Mouse (Mus musculus) limb, embryonic 14.5 days (tissue): ENCODE results near the gene Wdr25. TPM values are rescaled to one million over a fixed set of nuclear protein-coding genes. Genes with fewer than 3 reads are reported as not detected.
"Not testable (repeated sequence)": the region's sequence is repeated elsewhere in the genome, so short reads cannot be mapped to it uniquely, and the experiment has no call there.

Experiments
- ATAC-seq: fragments of 200-750 bp; cut with Nextera tagmentation; 2 replicates; pipeline ENCODE4 v1.8.0; 2017; ENCODE audit warnings: low read depth, moderate number of reproducible peaks, moderate TSS enrichment; ENCODE audit not compliant: low FRiP score
- DNase-seq: peaks from one replicate; pipeline ENCODE4 v3.0.0-alpha.2; 2015; ENCODE audit warnings: low spot score
- H3K27ac ChIP-seq: fragments of 300-500 bp; sonication (generic); replicated peaks from 2 replicates; pipeline ENCODE4 v1.5.1; 2014; ENCODE audit warnings: low read depth, mild to moderate bottlenecking, low read length, moderate library complexity, mixed read lengths
- H3K27me3 ChIP-seq: fragments of 300-500 bp; sonication (generic); 2 replicates; pipeline ENCODE4 v1.6.1; 2014; ENCODE audit warnings: low read length, mixed read lengths; ENCODE audit not compliant: control insufficient read depth, insufficient read depth
- H3K36me3 ChIP-seq: fragments of 300-500 bp; sonication (generic); 2 replicates; pipeline ENCODE4 v1.6.1; 2014; ENCODE audit warnings: mild to moderate bottlenecking, low read length, moderate library complexity, mixed read lengths; ENCODE audit not compliant: control insufficient read depth, insufficient read depth
- H3K4me1 ChIP-seq: fragments of 300-500 bp; sonication (generic); 2 replicates; pipeline ENCODE4 v1.6.1; 2014; ENCODE audit warnings: antibody characterized with exemption, low read length, mixed read lengths; ENCODE audit not compliant: control insufficient read depth, insufficient read depth
- H3K4me2 ChIP-seq: fragments of 300-500 bp; sonication (generic); replicated peaks from 2 replicates; pipeline ENCODE4 v1.6.1; 2014; ENCODE audit warnings: low read depth, mild to moderate bottlenecking, low read length, moderate library complexity; ENCODE audit not compliant: severe bottlenecking
- H3K4me3 ChIP-seq: fragments of 300-500 bp; sonication (generic); replicated peaks from 2 replicates; pipeline ENCODE4 v1.5.1; 2014; ENCODE audit warnings: low read length
- H3K9ac ChIP-seq: fragments of 300-500 bp; sonication (generic); 2 replicates; pipeline ENCODE4 v1.6.1; 2014; ENCODE audit warnings: mild to moderate bottlenecking, low read depth, low read length, moderate library complexity; ENCODE audit not compliant: severe bottlenecking
- H3K9me3 ChIP-seq: fragments of 300-500 bp; sonication (generic); 2 replicates; pipeline ENCODE4 v1.6.1; 2016; ENCODE audit warnings: low read length; ENCODE audit not compliant: control insufficient read depth
- POLR2A ChIP-seq: fragments of 200-500 bp; IDR thresholded peaks from 2 replicates; pipeline ENCODE4 v1.8.0; 2012; ENCODE audit warnings: inconsistent platforms, mild to moderate bottlenecking, moderate library complexity, borderline replicate concordance; ENCODE audit not compliant: insufficient read depth, insufficient read length; ENCODE audit errors: extremely low read depth
- WGBS: fragments of 180-500 bp; shearing (Covaris S2); extraction: QIAGEN DNeasy Blood & Tissue Kit; methylation state at CpG from one replicate; pipeline ENCODE4 v1.1.7; 2014; 5-methylcytosine and 5-hydroxymethylcytosine counted together
- polyA plus RNA-seq, 2 experiments: library from polyadenylated mRNA; depleted of rRNA in 1 of 2; stranded (reverse) in 1 of 2; unstranded in 1 of 2; fragments of >200 nt; fragmentation: Nextera tagmentation in 1 of 2; extraction: Ambion mirVana in 1 of 2; gene quantifications; 2 replicates each; pipeline versions ENCODE4 v1.2.1 to v1.2.3; 2012 to 2014

The Wdr25 gene
- polyA plus RNA-seq (2012; rRNA removed) (12.7 and 16.9 TPM in 2 replicates), polyA plus RNA-seq (2014; fragmentation: Nextera tagmentation; extraction: Ambion mirVana) (3.9 and 4.6 TPM in 2 replicates)

- Histone ChIP-seq H3K9ac (peak within 1 kb of the TSS; percentile 71), H3K27me3 (no peaks in the 10 kb centered on the region), H3K4me3 (peak within 1 kb of the TSS; percentile 84), H3K4me2 (peak within 1 kb of the TSS; percentile 88), H3K9me3 (no peaks in the 10 kb centered on the region), H3K4me1 (peaks cover 12% of the 10 kb centered on the region), H3K36me3 (peaks cover 17% of the 10 kb centered on the region), H3K27ac (no peak within 1 kb of the TSS)
- DNase-seq = no peak
- no peak for TF ChIP-seq POLR2A
- WGBS = 22% methylated on average over 12 of the region's 12 CpGs
- no peak for ATAC-seq
These were observed at the start of gene Wdr25 for GRCm38 (mm10) chr12:108892989-108893714. Gene Wdr25, plus strand, starts transcription at chr12:108893631.

GRCm38 (mm10) chr12:108848033-108848432 is 45.4 kb upstream of the Wdr25 start:
- not testable (repeated sequence) for H3K4me1 ChIP-seq, H3K9ac ChIP-seq, H3K9me3 ChIP-seq, H3K4me2 ChIP-seq, H3K27ac ChIP-seq, DNase-seq, H3K27me3 ChIP-seq, H3K4me3 ChIP-seq, ATAC-seq
- H3K36me3 ChIP-seq = peaks cover 20% of the 10 kb centered on the region
- 82% methylated on average over 3 of the region's 3 CpGs for WGBS

GRCm38 (mm10) chr12:108849488-108850022 is 43.9 kb upstream of the Wdr25 start:
- no peak for DNase-seq
- no peak for TF ChIP-seq POLR2A
- Histone ChIP-seq H3K27ac (no peak overlapping the region), H3K27me3 (no peaks in the 10 kb centered on the region), H3K4me2 (no peak overlapping the region), H3K36me3 (peaks cover 8% of the 10 kb centered on the region; the same call in 1 of the 2 replicates), H3K4me3 (no peak overlapping the region), H3K9ac (no peak overlapping the region), H3K4me1 (no peaks in the 10 kb centered on the region), H3K9me3 (no peaks in the 10 kb centered on the region)
- WGBS = 85% methylated on average over 4 of the region's 4 CpGs
- no peak for ATAC-seq

GRCm38 (mm10) chr12:108850129-108850528 is 43.3 kb upstream of the Wdr25 start:
- no peaks in the 10 kb centered on the region for H3K9me3 ChIP-seq
- no peaks in the 10 kb centered on the region for H3K4me1 ChIP-seq
- ATAC-seq (no peak), DNase-seq (no peak)
- WGBS = 60% methylated on average over 8 of the region's 8 CpGs
- no peaks in the 10 kb centered on the region for H3K27me3 ChIP-seq
- H3K4me3 ChIP-seq = no peak overlapping the region
- H3K27ac ChIP-seq = no peak overlapping the region
- no peak overlapping the region for H3K4me2 ChIP-seq
- H3K36me3 ChIP-seq = peaks cover 2% of the 10 kb centered on the region; the same call in 1 of the 2 replicates
- no peak for TF ChIP-seq POLR2A
- no peak overlapping the region for H3K9ac ChIP-seq

- no peak for ATAC-seq
- Histone ChIP-seq H3K36me3 (no peaks in the 10 kb centered on the region), H3K27ac (no peak overlapping the region), H3K4me1 (no peaks in the 10 kb centered on the region), H3K4me3 (no peak overlapping the region), H3K9me3 (no peaks in the 10 kb centered on the region), H3K9ac (no peak overlapping the region), H3K27me3 (no peaks in the 10 kb centered on the region), H3K4me2 (no peak overlapping the region)
- DNase-seq = no peak
- TF ChIP-seq POLR2A = no peak
- WGBS = 83% methylated on average over 8 of the region's 8 CpGs
These were observed 42.5 kb upstream of the Wdr25 start for GRCm38 (mm10) chr12:108850886-108851285.
